Mouse (Mus musculus): ENCODE measurements around the gene Zfp326.

Zfp326 gene

DNA sequence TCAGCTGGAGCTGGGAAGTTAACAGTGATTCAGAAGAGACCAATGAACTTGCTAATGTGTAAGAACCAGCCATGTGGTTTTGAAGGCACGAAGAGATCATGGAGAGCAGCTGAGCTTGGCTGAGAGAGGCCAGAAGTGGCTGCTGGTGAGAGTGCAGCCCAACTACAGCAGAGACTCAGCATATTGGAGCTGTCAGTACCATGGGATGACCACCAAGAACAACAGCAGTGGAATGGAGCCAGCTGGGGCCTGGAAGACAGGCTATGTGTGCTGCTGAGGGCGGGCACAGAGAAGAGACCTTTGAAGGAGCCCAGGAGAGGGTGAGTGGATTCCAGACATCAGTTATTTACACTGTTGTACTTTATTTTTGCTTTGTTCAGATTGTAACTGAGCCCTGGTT, 65.6 kb downstream of the Zfp326 start:
- no peak for DNase-seq (ENCODE audit: low read depth, low spot score)

Data from c-Kit-negative CD71-positive TER-119-positive erythroid progenitor cells, embryonic 14.5 days (primary cell).